Mouse (Mus musculus): ENCODE measurements around the gene Mical2. TPM values are rescaled to one million over a fixed set of nuclear protein-coding genes. Genes with fewer than 3 reads are reported as not detected.
A peak's percentile ranks its signal among the peaks of the same experiment; 100 is the strongest.

Mical2 gene
- polyA plus RNA-seq (2011; ENCODE audit: insufficient read length, low read depth, missing spikeins), result 76.3 and 150 TPM in 2 replicates

DNA sequence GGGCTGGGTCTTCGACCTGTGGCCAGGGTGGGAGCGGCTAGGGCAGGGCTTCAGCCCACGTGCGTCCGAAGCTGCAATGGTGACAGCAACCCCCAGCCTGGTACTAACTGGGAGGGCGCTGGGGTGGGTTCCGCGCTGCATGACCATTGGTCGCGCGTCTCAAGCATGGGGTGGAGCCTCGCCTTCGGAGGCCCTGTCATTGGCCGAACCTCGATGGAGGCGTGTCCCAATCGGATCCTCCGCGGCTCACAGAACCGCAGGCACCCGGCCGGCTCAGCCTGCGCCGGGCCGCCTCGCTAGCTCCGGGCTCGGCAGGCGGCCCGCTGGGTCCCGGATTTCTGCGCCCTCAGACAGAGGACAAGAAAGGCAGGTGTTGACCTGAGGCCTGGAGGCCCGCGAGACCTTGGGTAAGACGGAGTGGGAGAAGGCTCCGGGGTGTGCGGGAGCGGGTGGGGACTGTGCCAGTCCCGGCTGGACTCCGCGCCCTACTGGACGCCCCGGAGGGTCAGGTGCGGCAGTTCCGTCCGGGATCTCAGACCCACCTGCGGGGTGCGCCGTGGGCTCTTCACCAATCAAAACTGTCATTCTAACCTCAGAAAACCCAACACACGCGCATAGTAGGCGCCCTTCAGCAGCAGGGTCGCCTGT lies at the start of gene Mical2:
TSS of gene Mical2 (plus strand) at position 242 of the 648 bp plus-strand sequence.
- peak within 1 kb of the TSS; percentile 60 for H3K27ac ChIP-seq (ENCODE audit: insufficient read depth, low read length)
- TF ChIP-seq POLR2A (IDR thresholded peaks at IDR 0.05; ENCODE audit: low read depth, low read length), result peak; percentile 83
- no peak for TF ChIP-seq CTCF (IDR thresholded peaks at IDR 0.05; ENCODE audit: borderline replicate concordance, insufficient read depth, low read length)
- H3K4me1 ChIP-seq (ENCODE audit: control insufficient read depth, insufficient read depth, low read length), result peaks cover 5% of the 10 kb centered on the region
- peak within 1 kb of the TSS; percentile 79 for H3K4me3 ChIP-seq (ENCODE audit: insufficient read depth, low read length)

DNA sequence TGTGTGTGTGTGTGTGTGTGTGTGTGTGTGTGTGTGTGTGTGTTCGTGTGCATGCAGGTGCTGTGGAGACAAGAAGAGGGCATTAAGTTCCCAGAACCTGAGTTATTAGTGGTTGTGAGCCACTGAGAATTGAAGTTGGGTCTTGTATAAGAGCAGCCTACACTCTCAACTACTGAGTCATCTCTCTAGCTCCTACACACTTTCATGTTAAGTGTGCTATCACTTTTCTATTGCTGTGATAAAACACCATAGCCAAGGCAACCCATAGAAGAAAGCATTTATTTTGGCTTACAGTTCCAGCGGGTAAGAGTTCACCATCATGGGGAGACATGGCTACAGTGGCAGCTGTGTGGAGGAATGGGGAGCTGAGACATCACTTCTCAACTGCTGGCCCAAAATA lies 49.0 kb upstream of the Mical2 start:
- Histone ChIP-seq H3K4me1 (ENCODE audit: control insufficient read depth, insufficient read depth, low read length) (no peaks in the 10 kb centered on the region), H3K4me3 (ENCODE audit: insufficient read depth, low read length) (no peak overlapping the region), H3K27ac (ENCODE audit: insufficient read depth, low read length) (no peak overlapping the region)
- no peak for TF ChIP-seq POLR2A (IDR thresholded peaks at IDR 0.05; ENCODE audit: low read depth, low read length)
- TF ChIP-seq CTCF (IDR thresholded peaks at IDR 0.05; ENCODE audit: borderline replicate concordance, insufficient read depth, low read length), result no peak

GRCm38 (mm10) chr7:112180235-112180705 lies 45.4 kb upstream of the Mical2 start:
- TF ChIP-seq POLR2A (IDR thresholded peaks at IDR 0.05; ENCODE audit: low read depth, low read length) (no peak), CTCF (IDR thresholded peaks at IDR 0.05; ENCODE audit: borderline replicate concordance, insufficient read depth, low read length) (peak; percentile 98)
- no peak overlapping the region for H3K4me3 ChIP-seq (ENCODE audit: insufficient read depth, low read length)
- H3K27ac ChIP-seq (ENCODE audit: insufficient read depth, low read length), result no peak overlapping the region
- H3K4me1 ChIP-seq (ENCODE audit: control insufficient read depth, insufficient read depth, low read length), result no peaks in the 10 kb centered on the region

- no peak overlapping the region for H3K27ac ChIP-seq (ENCODE audit: insufficient read depth, low read length)
- H3K4me3 ChIP-seq (ENCODE audit: insufficient read depth, low read length), result no peak overlapping the region
- no peaks in the 10 kb centered on the region for H3K4me1 ChIP-seq (ENCODE audit: control insufficient read depth, insufficient read depth, low read length)
- TF ChIP-seq POLR2A (IDR thresholded peaks at IDR 0.05; ENCODE audit: low read depth, low read length) (no peak), CTCF (IDR thresholded peaks at IDR 0.05; ENCODE audit: borderline replicate concordance, insufficient read depth, low read length) (peak; percentile 91)
Measured at GRCm38 (mm10) chr7:112183258-112183841, 42.3 kb upstream of the Mical2 start.

- Histone ChIP-seq H3K4me1 (ENCODE audit: control insufficient read depth, insufficient read depth, low read length) (no peaks in the 10 kb centered on the region), H3K27ac (ENCODE audit: insufficient read depth, low read length) (no peak overlapping the region), H3K4me3 (ENCODE audit: insufficient read depth, low read length) (no peak overlapping the region)
- no peak for TF ChIP-seq POLR2A (IDR thresholded peaks at IDR 0.05; ENCODE audit: low read depth, low read length)
- TF ChIP-seq CTCF (IDR thresholded peaks at IDR 0.05; ENCODE audit: borderline replicate concordance, insufficient read depth, low read length), result no peak
Measured at GRCm38 (mm10) chr7:112184519-112185225, 41.0 kb upstream of the Mical2 start.

DNA sequence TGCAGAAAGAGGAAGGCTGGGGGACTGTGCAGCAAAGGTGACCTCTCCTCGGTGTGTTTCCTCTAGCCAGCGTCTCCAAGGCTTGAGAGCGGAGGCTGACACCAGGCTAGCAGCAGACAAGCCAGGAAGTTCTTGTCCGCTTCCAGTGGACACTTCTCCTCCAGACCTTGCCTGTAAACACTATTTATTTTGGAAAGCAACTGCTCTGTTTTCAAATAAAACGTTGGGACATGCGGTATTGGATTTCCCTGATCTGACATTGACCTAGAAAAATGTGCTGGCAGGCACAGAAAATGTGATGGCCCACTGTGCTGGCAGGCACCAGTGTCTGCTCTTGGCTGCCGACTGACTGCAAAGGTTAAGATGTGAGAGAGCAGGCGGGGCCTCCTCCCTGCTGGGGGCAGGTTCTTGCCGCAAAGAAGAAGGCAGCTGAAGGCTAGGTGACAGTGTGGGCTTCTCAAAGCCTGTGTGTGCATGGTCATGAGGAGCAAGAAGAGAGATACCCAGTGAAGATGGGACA lies 40.4 kb upstream of the Mical2 start:
- Histone ChIP-seq H3K4me3 (ENCODE audit: insufficient read depth, low read length) (no peak overlapping the region), H3K4me1 (ENCODE audit: control insufficient read depth, insufficient read depth, low read length) (no peaks in the 10 kb centered on the region), H3K27ac (ENCODE audit: insufficient read depth, low read length) (no peak overlapping the region)
- TF ChIP-seq POLR2A (IDR thresholded peaks at IDR 0.05; ENCODE audit: low read depth, low read length) (no peak), CTCF (IDR thresholded peaks at IDR 0.05; ENCODE audit: borderline replicate concordance, insufficient read depth, low read length) (no peak)

- Histone ChIP-seq H3K4me1 (ENCODE audit: control insufficient read depth, insufficient read depth, low read length) (no peaks in the 10 kb centered on the region), H3K27ac (ENCODE audit: insufficient read depth, low read length) (no peak overlapping the region), H3K4me3 (ENCODE audit: insufficient read depth, low read length) (no peak overlapping the region)
- TF ChIP-seq CTCF (IDR thresholded peaks at IDR 0.05; ENCODE audit: borderline replicate concordance, insufficient read depth, low read length), result no peak
- TF ChIP-seq POLR2A (IDR thresholded peaks at IDR 0.05; ENCODE audit: low read depth, low read length), result no peak
Measured at GRCm38 (mm10) chr7:112186871-112187270, 38.8 kb upstream of the Mical2 start.

DNA sequence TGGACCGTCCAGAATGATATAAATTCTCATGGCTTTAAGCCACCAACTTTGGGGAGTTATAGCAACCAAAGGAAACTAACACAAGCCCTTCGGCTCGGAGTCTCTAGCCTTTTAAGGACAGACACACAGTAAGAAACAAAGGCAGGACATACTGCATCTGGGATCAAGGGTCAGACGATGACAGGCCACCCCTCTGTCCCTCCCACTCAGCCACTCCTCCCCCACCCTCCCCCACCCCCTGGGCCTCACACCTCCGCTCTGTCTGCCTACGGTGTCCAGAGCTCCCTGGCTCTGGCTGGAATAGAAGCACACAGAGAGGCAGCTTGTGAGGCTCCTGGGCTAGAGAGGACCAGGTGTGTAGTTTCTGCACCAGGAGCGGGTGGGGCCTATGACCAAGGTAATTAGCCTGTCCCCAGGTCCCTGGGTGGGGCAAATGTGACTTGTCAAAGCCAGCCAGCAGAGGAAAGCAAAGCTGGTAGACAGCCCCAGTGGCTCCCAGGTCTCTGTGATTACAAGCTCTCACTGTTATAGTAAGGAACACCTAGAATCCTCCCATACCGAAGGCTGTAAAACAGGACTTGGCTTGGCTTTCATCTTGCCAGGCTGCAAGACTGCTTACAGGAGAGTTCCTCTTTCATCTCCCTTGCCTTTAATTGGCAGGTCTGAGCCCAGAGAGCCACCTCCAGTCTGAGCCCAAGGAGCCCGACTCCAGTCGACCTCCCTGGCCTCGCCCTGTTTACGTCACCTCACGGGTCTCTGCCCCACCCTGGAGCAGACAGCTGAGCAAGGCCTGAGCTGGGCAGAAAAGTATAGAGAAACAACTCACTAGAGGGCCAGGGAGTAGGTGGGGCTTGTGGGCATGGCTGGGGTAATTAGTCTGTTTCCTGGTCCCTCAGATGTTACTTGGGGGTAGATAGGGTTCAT lies 37.9 kb upstream of the Mical2 start:
- Histone ChIP-seq H3K4me1 (ENCODE audit: control insufficient read depth, insufficient read depth, low read length) (no peaks in the 10 kb centered on the region), H3K27ac (ENCODE audit: insufficient read depth, low read length) (no peak overlapping the region), H3K4me3 (ENCODE audit: insufficient read depth, low read length) (no peak overlapping the region)
- no peak for TF ChIP-seq CTCF (IDR thresholded peaks at IDR 0.05; ENCODE audit: borderline replicate concordance, insufficient read depth, low read length)
- no peak for TF ChIP-seq POLR2A (IDR thresholded peaks at IDR 0.05; ENCODE audit: low read depth, low read length)

GRCm38 (mm10) chr7:112192237-112192636 lies 33.4 kb upstream of the Mical2 start:
- Histone ChIP-seq H3K4me3 (ENCODE audit: insufficient read depth, low read length) (no peak overlapping the region), H3K4me1 (ENCODE audit: control insufficient read depth, insufficient read depth, low read length) (no peaks in the 10 kb centered on the region), H3K27ac (ENCODE audit: insufficient read depth, low read length) (no peak overlapping the region)
- TF ChIP-seq CTCF (IDR thresholded peaks at IDR 0.05; ENCODE audit: borderline replicate concordance, insufficient read depth, low read length) (no peak), POLR2A (IDR thresholded peaks at IDR 0.05; ENCODE audit: low read depth, low read length) (no peak)
